ENCODE assay signal across 26 mouse cellular contexts in the genomic region with DNA sequence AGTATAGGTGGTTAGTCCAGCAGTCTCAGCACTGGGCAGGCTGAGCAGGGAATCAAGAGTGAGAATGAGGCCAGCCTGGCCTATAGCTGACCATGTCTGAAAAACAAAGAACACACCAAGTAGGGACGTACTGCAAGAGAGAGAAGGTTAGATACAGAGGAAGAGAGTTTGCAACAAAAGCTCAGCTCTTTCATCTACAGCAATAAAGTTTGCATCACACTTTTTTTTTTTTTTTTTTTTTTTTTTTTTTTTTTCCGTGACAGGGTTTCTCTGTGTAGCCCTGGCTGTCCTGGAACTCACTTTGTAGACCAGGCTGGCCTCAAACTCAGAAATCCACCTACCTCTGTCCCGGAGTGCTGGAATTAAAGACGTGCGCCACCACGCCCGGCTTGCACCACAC.
"Had no signal": no experiment of that assay in that cellular context is flagged by ENCODE, and none has a peak within 500 bp of the region (broad histone marks: within the 10 kb centered on the region; RNA-seq: fewer than 3 reads in every experiment).

No protein-coding gene starts in this region.

- H3K27me3 ChIP-seq: embryonic facial prominence, embryonic 12.5 days; embryonic facial prominence, embryonic 13.5 days; embryonic facial prominence, embryonic 15.5 days; forebrain, embryonic 12.5 days; forebrain, embryonic 13.5 days; forebrain, embryonic 15.5 days had no signal

- H3K27ac ChIP-seq: embryonic facial prominence, embryonic 10.5 days; embryonic facial prominence, embryonic 12.5 days; embryonic facial prominence, embryonic 13.5 days; embryonic facial prominence, embryonic 15.5 days; forebrain, embryonic 10.5 days; forebrain, embryonic 12.5 days; forebrain, embryonic 13.5 days; forebrain, embryonic 15.5 days; gastrocnemius, adult 2 months; heart, adult 2 months; heart, embryonic 10.5 days had no signal

- H3K4me1 ChIP-seq: forebrain, embryonic 12.5 days; forebrain, embryonic 13.5 days; forebrain, embryonic 15.5 days; heart, embryonic 10.5 days had no signal

- H3K9ac ChIP-seq: embryonic facial prominence, embryonic 12.5 days; embryonic facial prominence, embryonic 13.5 days; embryonic facial prominence, embryonic 15.5 days; forebrain, embryonic 12.5 days; forebrain, embryonic 13.5 days; forebrain, embryonic 15.5 days; forebrain, postnatal 0 days had no signal

- H3K9me3 ChIP-seq: embryonic facial prominence, embryonic 10.5 days; embryonic facial prominence, embryonic 12.5 days; embryonic facial prominence, embryonic 13.5 days; embryonic facial prominence, embryonic 15.5 days; forebrain, embryonic 10.5 days; forebrain, embryonic 12.5 days; forebrain, embryonic 13.5 days; forebrain, embryonic 15.5 days; heart, embryonic 10.5 days had no signal

- ATAC-seq: forebrain, embryonic 13.5 days; forebrain, embryonic 14.5 days; forebrain, embryonic 15.5 days; forebrain, embryonic 16.5 days; forebrain, postnatal 0 days had no signal

- DNase-seq: cerebellum, adult 9-11 months; cerebellum, postnatal 14 days; cerebellum, postnatal 25 days; cerebellum, postnatal 36 days; embryo, embryonic 11 days; forebrain, postnatal 0 days; gastrocnemius, adult 2 months; gastrocnemius, postnatal 10 days; gastrocnemius, postnatal 14 days; gastrocnemius, postnatal 25 days; gastrocnemius, postnatal 36 days; heart, adult 11 months; heart, adult 18-20 months; heart, adult 2 months had no signal

- H3K4me3 ChIP-seq: embryonic facial prominence, embryonic 10.5 days; embryonic facial prominence, embryonic 12.5 days; embryonic facial prominence, embryonic 13.5 days; embryonic facial prominence, embryonic 15.5 days; erythroblast, embryonic 14.5 days; forebrain, embryonic 10.5 days; forebrain, embryonic 12.5 days; forebrain, embryonic 13.5 days; forebrain, embryonic 15.5 days; gastrocnemius, adult 2 months; heart, adult 2 months; heart, embryonic 10.5 days had no signal

- H3K4me2 ChIP-seq: embryonic facial prominence, embryonic 12.5 days; embryonic facial prominence, embryonic 13.5 days; embryonic facial prominence, embryonic 15.5 days; forebrain, embryonic 12.5 days; forebrain, embryonic 13.5 days; forebrain, embryonic 15.5 days had no signal

- H3K36me3 ChIP-seq: embryonic facial prominence, embryonic 10.5 days; embryonic facial prominence, embryonic 12.5 days; embryonic facial prominence, embryonic 13.5 days; embryonic facial prominence, embryonic 15.5 days; forebrain, embryonic 10.5 days; forebrain, embryonic 12.5 days; forebrain, embryonic 15.5 days; heart, embryonic 10.5 days had no signal
